Mouse (Mus musculus) heart, adult 2 months (tissue): Measurements from ENCODE around the gene Gm20903. TPM values are rescaled to one million over a fixed set of nuclear protein-coding genes. Genes with fewer than 3 reads are reported as not detected.
"Not testable (repeated sequence)": the region's sequence is repeated elsewhere in the genome, so short reads cannot be mapped to it uniquely, and the experiment has no call there.

Experiments used
- DNase-seq, 2 experiments: peaks; one replicate each; pipeline ENCODE4 v3.0.0; 2021
- H3K27ac ChIP-seq: fragments of 200-600 bp; 2 replicates; pipeline ENCODE4 v1.8.1; 2022
- H3K27me3 ChIP-seq: fragments of 200-500 bp; 2 replicates; pipeline ENCODE4 v1.6.1; 2012; ENCODE audit warnings: mild to moderate bottlenecking, low read length, inconsistent platforms, mixed read lengths; ENCODE audit not compliant: control insufficient read depth, insufficient read depth
- H3K36me3 ChIP-seq: fragments of 200-500 bp; 2 replicates; pipeline ENCODE4 v1.6.1; 2012; ENCODE audit warnings: low read length, inconsistent platforms; ENCODE audit not compliant: control insufficient read depth, insufficient read depth
- H3K4me1 ChIP-seq: fragments of 200-500 bp; 2 replicates; pipeline ENCODE4 v1.6.1; 2011; ENCODE audit warnings: low read length; ENCODE audit not compliant: control insufficient read depth, insufficient read depth
- H3K4me3 ChIP-seq: fragments of 200-600 bp; 2 replicates; pipeline ENCODE4 v1.8.1; 2022
- H3K79me2 ChIP-seq: fragments of 200-500 bp; replicated peaks from 2 replicates; pipeline ENCODE4 v1.6.1; 2012; ENCODE audit warnings: mild to moderate bottlenecking, inconsistent platforms, low read length, moderate library complexity, mixed read lengths; ENCODE audit not compliant: control insufficient read depth, insufficient read depth
- H3K9ac ChIP-seq: fragments of 200-500 bp; 2 replicates; pipeline ENCODE4 v1.6.1; 2012; ENCODE audit warnings: low read depth, mild to moderate bottlenecking, control low read depth, inconsistent platforms, low read length, mixed read lengths
- WGBS: fragments of 180-500 bp; shearing (Covaris S2); methylation state at CpG from one replicate; pipeline ENCODE4 v1.1.7; 2018; 5-methylcytosine and 5-hydroxymethylcytosine counted together
- intact Hi-C: fragments of 180-260 bp; cut with DNase I; formaldehyde crosslinking; loops from one replicate; pipeline ENCODE4 v1.15.1; 2025
- long read RNA-seq: library from polyadenylated mRNA; stranded (forward); transcript quantifications from one replicate; pipeline ENCODE4 v2.0.0, GENCODE M21; 2021
- polyA plus RNA-seq: library from polyadenylated mRNA; depleted of rRNA; stranded (reverse); fragments of >200 nt; gene quantifications from 2 replicates; pipeline ENCODE4 v1.2.3, GENCODE M21; 2012; rRNA removed
- total RNA-seq, 2 experiments: library from RNA; stranded (reverse); gene quantifications; 2 replicates each; pipeline ENCODE4 v1.2.3; 2021

Gm20903 gene
- total RNA-seq (not detected), polyA plus RNA-seq (not detected in 2 replicates)
- long read RNA-seq, result 0 reads

DNA sequence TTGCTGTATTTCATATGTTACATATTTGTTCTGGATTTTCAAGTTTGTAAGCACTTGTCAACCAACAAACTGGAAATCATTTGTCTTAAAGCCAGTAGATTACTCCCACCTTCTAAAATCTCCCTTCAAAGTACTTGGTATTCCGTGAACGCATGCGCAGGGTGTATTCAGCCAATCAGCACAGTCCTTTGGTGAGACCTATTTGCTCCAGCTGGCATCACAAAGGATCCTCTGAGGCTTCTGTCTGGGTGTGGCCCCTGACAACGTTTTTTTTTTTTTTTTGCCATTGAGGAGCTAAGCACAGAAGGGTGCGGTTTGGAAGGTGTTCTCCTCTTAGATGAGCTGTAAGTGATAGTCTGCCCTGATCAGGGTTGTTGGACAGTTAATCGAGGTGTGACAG lies at the start of gene Gm20903:
Gene Gm20903 (plus strand): TSS at position 301 of the 400 bp plus-strand sequence.
- DNase-seq, H3K27me3 ChIP-seq, H3K4me1 ChIP-seq, H3K4me3 ChIP-seq, H3K79me2 ChIP-seq, intact Hi-C loops, H3K27ac ChIP-seq, H3K9ac ChIP-seq, H3K36me3 ChIP-seq: not testable (repeated sequence)
- WGBS, result no CpG with 5 or more reads among the region's 6 CpGs
